Mouse (Mus musculus) intestine, embryonic 14.5 days (tissue): ENCODE data around the gene Rnaseh2c. TPM values are rescaled to one million over a fixed set of nuclear protein-coding genes. Genes with fewer than 3 reads are reported as not detected.

Source experiments
- ATAC-seq: fragments of 200-750 bp; cut with Nextera tagmentation; replicated peaks from 2 replicates; pipeline ENCODE4 v1.8.0; 2017; ENCODE audit warnings: low read depth, moderate number of reproducible peaks, moderate TSS enrichment, moderate library complexity; ENCODE audit not compliant: low FRiP score, low TSS enrichment
- DNase-seq: peaks from one replicate; pipeline ENCODE4 v3.0.0-alpha.2; 2018; ENCODE audit warnings: low spot score
- H3K27ac ChIP-seq: fragments of 300-500 bp; sonication (generic); 2 replicates; pipeline ENCODE4 v1.5.1; 2014; ENCODE audit warnings: low read depth, mild to moderate bottlenecking, control low read depth
- H3K27me3 ChIP-seq: fragments of 300-500 bp; sonication (generic); replicated peaks from 2 replicates; pipeline ENCODE4 v1.6.1; 2014; ENCODE audit warnings: low read length, control low read depth; ENCODE audit not compliant: control insufficient read depth, insufficient read depth
- H3K36me3 ChIP-seq: fragments of 300-500 bp; sonication (generic); 2 replicates; pipeline ENCODE4 v1.6.1; 2014; ENCODE audit warnings: low read length, control low read depth; ENCODE audit not compliant: control insufficient read depth, insufficient read depth
- H3K4me1 ChIP-seq: fragments of 300-500 bp; sonication (generic); replicated peaks from 2 replicates; pipeline ENCODE4 v1.6.1; 2014; ENCODE audit warnings: low read length, control low read depth, mixed read lengths; ENCODE audit not compliant: control insufficient read depth, insufficient read depth
- H3K4me2 ChIP-seq: fragments of 300-500 bp; sonication (generic); 2 replicates; pipeline ENCODE4 v1.6.1; 2014; ENCODE audit warnings: low read length
- H3K4me3 ChIP-seq: fragments of 300-500 bp; sonication (generic); 2 replicates; pipeline ENCODE4 v1.5.1; 2014; ENCODE audit warnings: low read depth, low read length, control low read depth, mixed read lengths
- H3K9ac ChIP-seq: fragments of 300-500 bp; sonication (generic); 2 replicates; pipeline ENCODE4 v1.6.1; 2014; ENCODE audit warnings: mild to moderate bottlenecking, low read length
- H3K9me3 ChIP-seq: fragments of 300-500 bp; sonication (generic); 2 replicates; pipeline ENCODE4 v1.6.1; 2016; ENCODE audit warnings: low read length, control low read depth; ENCODE audit not compliant: control insufficient read depth
- WGBS: fragments of 180-500 bp; shearing (Covaris S2); extraction: QIAGEN DNeasy Blood & Tissue Kit; methylation state at CpG from one replicate; pipeline ENCODE4 v1.1.7; 2014; 5-methylcytosine and 5-hydroxymethylcytosine counted together
- polyA plus RNA-seq: library from polyadenylated mRNA; unstranded; fragments of >200 nt; fragmentation: Nextera tagmentation; extraction: Ambion mirVana; gene quantifications from 2 replicates; pipeline ENCODE4 v1.2.1, GENCODE M21; 2014

Rnaseh2c gene
- polyA plus RNA-seq, 1 experiment from 2014 or later = 131 TPM

DNA sequence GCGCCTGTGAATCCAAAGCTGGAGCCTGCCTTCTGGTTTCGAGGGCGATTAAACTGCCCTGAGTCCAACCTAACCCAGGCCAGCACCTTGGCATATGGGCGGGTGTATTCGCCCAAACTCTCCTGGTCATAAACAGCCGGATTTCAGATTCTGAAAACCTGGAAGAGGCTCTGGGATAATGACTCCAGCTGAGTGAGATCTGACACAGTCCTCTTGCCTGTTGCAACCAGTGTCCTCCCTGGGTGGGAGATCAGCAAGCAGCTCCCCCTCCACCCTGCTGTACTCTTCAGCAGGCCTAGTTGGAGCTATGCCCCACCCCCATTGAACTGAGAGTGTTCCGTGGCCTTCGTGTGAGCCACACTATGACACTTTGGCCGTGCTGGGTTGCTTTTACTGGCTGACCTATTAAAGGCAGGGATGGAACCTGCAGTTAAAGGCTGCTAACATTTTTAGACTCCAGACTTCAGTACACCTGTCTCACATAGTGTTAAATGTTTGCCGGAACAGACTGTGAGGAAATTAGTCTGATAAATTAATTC, 40.4 kb upstream of the Rnaseh2c start:
- no peak overlapping the region; the same call in 1 of the 2 replicates for H3K9ac ChIP-seq
- H3K4me1 ChIP-seq = peaks cover 10% of the 10 kb centered on the region
- H3K36me3 ChIP-seq = no peaks in the 10 kb centered on the region
- ATAC-seq (no peak), DNase-seq (peak; percentile 71)
- no peaks in the 10 kb centered on the region for H3K9me3 ChIP-seq
- H3K4me2 ChIP-seq = peak overlapping the region; percentile 55
- H3K4me3 ChIP-seq = peak overlapping the region; percentile 44
- H3K27ac ChIP-seq = peak overlapping the region; percentile 75
- peaks cover 73% of the 10 kb centered on the region for H3K27me3 ChIP-seq
- 17% methylated on average over 10 of the region's 10 CpGs for WGBS

DNA sequence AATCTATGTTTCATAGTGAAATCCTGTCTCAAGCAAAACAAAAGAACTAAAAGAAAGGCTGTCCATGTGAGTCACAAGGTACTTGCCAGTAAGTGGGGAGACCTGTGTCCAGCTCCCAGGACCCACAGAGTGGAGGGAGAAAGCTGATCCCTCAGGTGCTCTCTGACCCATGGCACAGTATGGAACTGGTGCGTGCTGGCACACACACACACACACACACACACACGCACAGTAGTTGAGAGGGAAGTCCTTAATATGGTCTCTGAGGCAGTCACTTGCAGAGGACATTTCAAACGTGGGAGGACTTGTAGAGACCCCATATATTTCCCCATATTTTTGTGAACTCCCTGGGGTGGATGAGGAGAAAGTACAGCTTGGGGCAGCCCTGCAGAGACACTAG, 39.8 kb upstream of the Rnaseh2c start:
- Histone ChIP-seq H3K4me1 (peaks cover 12% of the 10 kb centered on the region), H3K27me3 (peaks cover 70% of the 10 kb centered on the region), H3K36me3 (no peaks in the 10 kb centered on the region), H3K4me2 (peak overlapping the region; percentile 55; the same call in 1 of the 2 replicates), H3K9ac (no peak overlapping the region), H3K27ac (no peak overlapping the region), H3K4me3 (no peak overlapping the region), H3K9me3 (no peaks in the 10 kb centered on the region)
- ATAC-seq = no peak
- 50% methylated on average over 3 of the region's 3 CpGs for WGBS
- DNase-seq = no peak

DNA sequence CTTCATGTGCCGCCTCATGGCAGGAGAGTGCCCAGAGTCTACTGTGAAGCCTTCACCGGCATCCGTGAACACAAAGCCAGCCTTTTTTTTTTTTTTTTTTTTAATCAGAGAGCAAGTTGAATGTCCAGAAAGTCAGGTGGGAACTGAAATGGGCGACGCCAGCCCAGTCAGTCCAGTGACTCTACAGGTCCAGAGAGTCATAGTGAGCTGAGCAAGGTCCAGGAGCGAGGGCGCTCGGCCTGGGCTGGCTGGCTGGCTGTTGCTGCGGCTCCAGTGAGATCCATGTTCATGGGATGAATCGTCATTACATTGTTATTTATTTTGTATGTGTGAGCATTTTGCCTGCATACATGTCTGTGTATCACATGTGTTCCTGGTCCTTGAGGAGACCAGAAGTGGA, 38.9 kb upstream of the Rnaseh2c start:
- Histone ChIP-seq H3K4me2 (no peak overlapping the region), H3K27ac (no peak overlapping the region), H3K36me3 (no peaks in the 10 kb centered on the region), H3K4me1 (peaks cover 15% of the 10 kb centered on the region), H3K4me3 (no peak overlapping the region), H3K27me3 (peaks cover 61% of the 10 kb centered on the region), H3K9me3 (no peaks in the 10 kb centered on the region), H3K9ac (no peak overlapping the region)
- DNase-seq (no peak), ATAC-seq (no peak)
- 89% methylated on average over 10 of the region's 10 CpGs for WGBS

- Histone ChIP-seq H3K27me3 (peaks cover 26% of the 10 kb centered on the region), H3K36me3 (0 out of 2 replicates have a peak, but pooled peaks cover 5% of the 10 kb centered on the region), H3K9ac (no peak overlapping the region), H3K4me2 (no peak overlapping the region), H3K27ac (no peak overlapping the region), H3K4me1 (peaks cover 14% of the 10 kb centered on the region), H3K4me3 (no peak overlapping the region), H3K9me3 (no peaks in the 10 kb centered on the region)
- WGBS = 55% methylated on average over 5 of the region's 5 CpGs
- ATAC-seq = no peak
- DNase-seq = no peak
Observed at GRCm38 (mm10) chr19:5566316-5566715, 35.4 kb upstream of the Rnaseh2c start.

GRCm38 (mm10) chr19:5567180-5567533, 34.5 kb upstream of the Rnaseh2c start:
- H3K9ac ChIP-seq = peak overlapping the region; percentile 60
- peaks cover 14% of the 10 kb centered on the region for H3K4me1 ChIP-seq
- peaks cover 18% of the 10 kb centered on the region for H3K27me3 ChIP-seq
- 0 out of 2 replicates have a peak, but pooled peaks cover 5% of the 10 kb centered on the region for H3K36me3 ChIP-seq
- H3K4me3 ChIP-seq = peak overlapping the region; percentile 70
- 2% methylated on average over 26 of the region's 26 CpGs for WGBS
- H3K4me2 ChIP-seq = peak overlapping the region; percentile 59
- no peaks in the 10 kb centered on the region for H3K9me3 ChIP-seq
- ATAC-seq (peak; percentile 55; the same call in 1 of the 2 replicates), DNase-seq (no peak)
- H3K27ac ChIP-seq = peak overlapping the region; percentile 87

GRCm38 (mm10) chr19:5567534-5568469, 33.9 kb upstream of the Rnaseh2c start, which contains the start of gene Ap5b1:
TSS of gene Ap5b1 (plus strand) at chr19:5568025.
- Histone ChIP-seq H3K36me3 (0 out of 2 replicates have a peak, but pooled peaks cover 5% of the 10 kb centered on the region), H3K4me2 (peak within 1 kb of the TSS; percentile 59), H3K27me3 (peaks cover 11% of the 10 kb centered on the region; the same call in 1 of the 2 replicates), H3K9ac (peak within 1 kb of the TSS; percentile 60), H3K9me3 (no peaks in the 10 kb centered on the region), H3K4me3 (peak within 1 kb of the TSS; percentile 70), H3K27ac (peak within 1 kb of the TSS; percentile 87), H3K4me1 (peaks cover 14% of the 10 kb centered on the region)
- ATAC-seq (peak; percentile 83), DNase-seq (peak; percentile 97)
- under 1% methylated on average over 93 of the region's 102 CpGs for WGBS

DNA sequence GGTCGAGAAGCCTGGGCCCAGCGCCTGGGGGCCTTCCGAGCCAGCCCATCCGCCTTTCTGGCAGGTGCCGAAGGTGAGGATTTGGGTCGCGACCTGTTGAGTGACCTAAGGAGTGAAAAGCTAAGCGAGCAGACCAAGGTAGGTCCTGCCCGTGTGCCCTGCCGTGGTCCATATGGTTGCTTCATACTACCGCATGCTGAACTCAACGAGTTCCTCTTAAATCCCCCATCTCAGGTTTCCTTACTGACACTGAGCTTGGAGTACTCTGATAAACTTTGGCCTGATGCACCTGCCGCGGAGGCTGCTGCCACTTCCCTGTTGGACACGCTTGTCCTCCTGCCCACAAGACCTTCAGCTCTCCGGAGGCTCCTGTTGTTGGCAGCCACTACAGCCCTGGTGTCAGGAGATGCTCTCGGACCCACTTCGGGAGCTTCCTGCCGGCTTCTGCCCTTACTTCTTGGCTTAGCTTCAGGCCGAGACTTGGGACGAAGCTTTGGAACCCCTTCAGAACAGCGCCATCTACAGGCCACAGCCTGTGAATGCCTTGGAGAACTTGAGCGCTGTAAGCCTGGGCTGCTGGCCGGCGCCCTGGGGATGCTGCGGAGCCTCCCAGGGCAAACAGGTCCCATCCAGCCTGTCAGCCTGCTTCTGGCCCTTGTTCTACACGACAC, 33.1 kb upstream of the Rnaseh2c start:
- Histone ChIP-seq H3K27me3 (peaks cover 4% of the 10 kb centered on the region; the same call in 1 of the 2 replicates), H3K27ac (peak overlapping the region; percentile 87), H3K4me1 (peaks cover 14% of the 10 kb centered on the region), H3K9me3 (no peaks in the 10 kb centered on the region), H3K36me3 (0 out of 2 replicates have a peak, but pooled peaks cover 5% of the 10 kb centered on the region), H3K4me3 (peak overlapping the region; percentile 70), H3K4me2 (peak overlapping the region; percentile 59), H3K9ac (peak overlapping the region; percentile 60; the same call in 1 of the 2 replicates)
- WGBS = 8% methylated on average over 27 of the region's 27 CpGs
- ATAC-seq (peak; percentile 14), DNase-seq (peak; percentile 91)

DNA sequence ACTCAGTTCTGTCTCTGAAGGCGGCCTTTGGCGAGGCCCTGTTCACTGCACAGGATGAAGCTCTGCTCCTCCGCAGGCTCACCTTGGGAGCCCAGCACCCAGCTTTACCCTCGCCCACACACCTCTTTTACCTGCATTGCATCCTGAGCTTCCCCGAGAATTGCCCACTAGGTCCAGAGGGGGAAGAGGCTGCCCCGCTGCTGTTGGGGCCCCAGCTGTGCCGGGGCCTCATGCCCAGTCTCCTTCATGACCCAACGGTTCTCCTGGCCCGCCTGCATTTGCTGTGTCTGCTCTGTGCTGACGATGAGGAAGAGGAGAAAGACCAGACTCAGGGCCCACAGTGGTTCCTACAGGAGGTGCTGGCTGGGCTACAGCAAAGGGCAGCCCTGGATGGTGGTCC, 32.2 kb upstream of the Rnaseh2c start:
- DNase-seq (no peak), ATAC-seq (no peak)
- Histone ChIP-seq H3K4me3 (no peak overlapping the region), H3K36me3 (0 out of 2 replicates have a peak, but pooled peaks cover 5% of the 10 kb centered on the region), H3K27ac (no peak overlapping the region), H3K4me1 (peaks cover 14% of the 10 kb centered on the region), H3K9ac (no peak overlapping the region), H3K4me2 (no peak overlapping the region), H3K9me3 (no peaks in the 10 kb centered on the region), H3K27me3 (no peaks in the 10 kb centered on the region)
- 90% methylated on average over 10 of the region's 10 CpGs for WGBS
